Mouse (Mus musculus) embryo, embryonic 11.5 days (tissue): ENCODE measurements at regions not wholly inside any gene's neighbourhood (a gene's known extent, or its start where the extent isn't known, plus 50 kb on each side); places are given as distances from the start of the nearest gene placed in this dataset.

Experiments
- DNase-seq: peaks from one replicate; pipeline ENCODE4 v3.0.0-alpha.2; 2012; ENCODE audit warnings: low read depth, low spot score

DNA sequence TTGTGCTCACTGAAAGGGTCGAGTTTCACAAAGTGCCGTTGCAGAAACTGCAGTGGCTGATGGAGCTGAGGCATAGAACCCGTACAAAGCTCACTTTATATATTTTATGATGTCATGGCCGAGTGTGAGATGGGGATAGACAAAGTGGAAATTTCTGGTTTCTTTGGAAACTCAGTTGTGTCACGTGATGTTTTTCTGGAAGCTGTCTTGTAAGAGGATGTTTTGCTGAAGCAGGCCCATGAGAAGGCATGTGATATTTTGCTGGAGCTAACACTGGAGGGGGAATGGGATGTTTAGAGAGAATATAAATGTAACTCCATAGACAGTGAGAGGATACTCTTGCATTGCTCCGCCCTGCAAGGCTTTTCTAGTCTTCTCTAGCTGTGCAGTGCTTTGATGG is 311.7 kb downstream of the Tmem132b start:
- no peak for DNase-seq

GRCm38 (mm10) chr5:125849722-125850121 is 318.1 kb downstream of the Tmem132b start:
- no peak for DNase-seq

- DNase-seq: no peak
Observed at GRCm38 (mm10) chr5:125876296-125876695, 344.7 kb downstream of the Tmem132b start.

- no peak for DNase-seq
Observed at GRCm38 (mm10) chr5:125888840-125889239, 357.3 kb downstream of the Tmem132b start.

DNA sequence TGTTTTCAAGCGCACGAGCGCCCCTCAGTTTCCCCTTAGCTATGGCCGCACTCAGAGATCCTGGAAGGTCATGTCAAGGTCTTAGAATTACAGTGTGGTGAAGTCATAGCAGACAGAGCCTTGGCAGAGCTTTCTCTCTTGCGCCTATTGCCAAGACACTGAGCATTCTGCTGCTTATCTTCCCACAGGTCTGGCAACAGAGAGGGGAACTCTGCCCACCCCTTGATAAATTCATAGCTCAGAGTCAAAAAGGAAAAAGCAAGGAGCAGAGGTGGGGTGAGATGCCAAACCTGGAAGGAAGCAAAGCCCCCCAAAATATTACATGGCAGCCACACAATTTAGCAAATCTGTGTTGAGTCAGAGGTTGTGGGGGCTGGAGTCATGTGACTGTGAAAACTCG is 362.3 kb downstream of the Tmem132b start:
- no peak for DNase-seq

DNA sequence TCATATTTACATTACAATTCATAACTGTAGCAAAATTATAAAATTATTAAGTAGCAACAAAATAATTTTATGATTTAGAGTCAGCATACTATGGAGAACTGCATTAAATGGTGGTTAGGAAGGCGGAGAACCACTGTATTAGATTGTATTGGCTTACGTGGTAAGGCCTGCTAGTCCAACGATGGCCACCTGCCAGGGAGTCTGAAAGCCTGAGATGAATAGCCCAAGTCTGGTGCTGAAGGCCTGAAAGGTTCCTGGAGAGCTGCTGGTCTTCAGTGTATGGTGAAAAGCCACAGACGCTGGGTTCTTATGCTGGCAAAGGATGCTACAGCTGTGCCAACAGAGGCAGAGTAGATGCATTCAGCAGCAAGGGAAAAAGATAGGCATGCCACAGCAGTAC is 370.5 kb downstream of the Tmem132b start:
- no peak for DNase-seq

DNA sequence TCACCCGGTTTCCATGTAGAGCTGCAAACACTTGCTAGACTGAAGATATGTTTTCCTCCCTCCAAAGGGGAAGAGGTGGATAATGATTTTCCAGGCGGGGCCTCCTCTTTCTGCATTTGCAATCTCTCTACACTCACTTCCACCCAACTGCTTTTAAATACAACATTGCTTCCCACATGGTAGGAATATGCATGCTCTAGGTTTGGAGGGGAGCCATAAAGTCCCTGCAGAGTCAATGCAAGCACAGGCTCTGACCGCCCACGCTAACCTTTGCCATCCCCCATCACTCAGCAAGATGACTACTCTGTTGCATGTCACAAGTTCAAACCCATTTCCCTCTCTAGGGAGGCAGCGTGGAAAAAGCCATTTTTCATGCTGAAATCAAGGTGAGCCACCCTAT is 372.9 kb downstream of the Tmem132b start:
- DNase-seq: no peak

GRCm38 (mm10) chr5:125907332-125907731 is 375.8 kb downstream of the Tmem132b start:
- no peak for DNase-seq

DNA sequence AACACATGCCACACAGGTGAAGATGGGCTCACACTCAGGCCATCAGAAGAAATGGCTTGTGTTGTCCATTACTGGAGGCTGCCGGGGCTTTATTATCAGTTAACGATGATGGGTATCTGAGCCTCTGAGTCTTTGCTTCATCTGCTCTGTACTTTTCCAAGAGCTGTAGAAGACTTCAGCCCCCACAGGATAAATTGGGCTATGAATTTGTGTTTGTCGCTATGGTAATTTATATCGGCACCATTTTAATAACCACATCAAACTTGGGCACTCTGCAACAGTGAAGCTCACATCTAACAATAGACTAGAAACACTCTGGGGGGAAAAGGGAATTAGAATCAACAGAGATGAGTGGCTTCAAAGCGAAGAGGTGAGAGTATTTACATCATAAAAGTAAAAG is 376.3 kb downstream of the Tmem132b start:
- no peak for DNase-seq

DNA sequence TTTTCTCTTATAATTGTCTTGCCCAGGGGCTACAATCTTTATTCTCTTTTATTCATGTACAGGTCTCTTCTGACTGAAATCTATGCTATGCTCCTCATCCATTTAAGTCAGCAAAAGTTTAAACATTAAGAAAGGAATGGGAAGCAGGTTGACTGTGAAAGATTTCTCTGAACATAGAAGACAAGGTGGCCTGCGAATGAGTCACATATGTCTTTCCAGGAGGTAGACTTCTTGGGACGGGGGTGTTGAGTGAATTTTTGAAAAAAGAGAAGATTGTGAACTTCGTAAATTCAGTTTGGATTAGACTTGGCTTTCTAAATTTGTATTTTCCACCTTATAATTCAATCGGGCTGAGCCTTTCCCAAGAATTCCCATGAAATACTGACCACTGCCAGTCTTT is 384.3 kb downstream of the Tmem132b start:
- no peak for DNase-seq

DNA sequence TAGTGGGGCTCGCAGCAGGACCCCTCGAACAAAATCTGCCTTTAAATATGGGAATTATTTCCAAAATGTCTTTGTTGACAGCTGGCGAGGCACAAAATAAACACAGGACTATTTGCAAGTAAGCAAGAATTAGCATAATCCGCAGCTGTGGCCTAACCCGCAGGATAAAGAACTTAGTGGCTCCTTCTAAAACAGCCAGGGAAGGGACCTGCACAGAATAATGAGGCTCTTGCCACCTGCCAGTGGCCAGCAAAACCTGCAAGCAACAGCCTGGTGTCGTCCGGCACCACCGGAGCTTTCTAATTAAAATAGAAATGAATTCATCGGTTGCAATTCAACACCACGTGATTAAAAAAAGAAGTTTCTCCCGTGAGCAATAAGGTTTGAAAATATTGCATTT is 389.4 kb downstream of the Tmem132b start:
- no peak for DNase-seq

DNA sequence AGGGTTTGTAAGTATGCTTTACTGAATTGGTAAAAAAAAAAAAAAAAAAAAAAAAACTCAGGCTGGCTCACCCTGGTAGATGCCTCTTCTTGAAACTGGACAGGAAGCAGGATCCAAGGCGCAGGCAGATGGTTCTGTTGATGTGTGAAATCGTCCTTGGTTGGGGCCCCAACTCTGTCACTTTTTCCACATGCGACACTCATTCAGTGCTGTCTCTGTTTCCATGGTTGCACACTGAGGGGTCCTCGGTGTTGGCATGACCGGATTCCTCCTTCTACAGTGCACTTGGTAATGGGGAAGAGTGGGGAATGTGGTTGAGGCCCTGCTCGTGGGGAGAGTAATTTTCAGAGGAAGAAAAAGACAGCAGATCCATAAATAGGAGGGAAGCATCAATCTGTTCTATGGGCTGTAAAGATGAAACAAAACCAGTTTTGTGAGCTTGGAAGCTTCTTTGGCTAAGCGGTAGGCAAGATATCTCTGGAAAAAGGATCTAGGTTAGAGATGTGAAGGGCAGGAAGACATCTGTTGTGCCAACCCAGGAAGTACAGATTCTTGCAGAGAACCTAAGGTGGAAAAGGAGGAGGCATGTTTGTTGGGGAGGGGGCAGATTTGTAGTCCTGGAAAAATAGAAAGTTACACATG is 394.4 kb downstream of the Tmem132b start:
- no peak for DNase-seq

- no peak for DNase-seq
Observed at GRCm38 (mm10) chr5:125931502-125931901, 399.9 kb downstream of the Tmem132b start.

DNA sequence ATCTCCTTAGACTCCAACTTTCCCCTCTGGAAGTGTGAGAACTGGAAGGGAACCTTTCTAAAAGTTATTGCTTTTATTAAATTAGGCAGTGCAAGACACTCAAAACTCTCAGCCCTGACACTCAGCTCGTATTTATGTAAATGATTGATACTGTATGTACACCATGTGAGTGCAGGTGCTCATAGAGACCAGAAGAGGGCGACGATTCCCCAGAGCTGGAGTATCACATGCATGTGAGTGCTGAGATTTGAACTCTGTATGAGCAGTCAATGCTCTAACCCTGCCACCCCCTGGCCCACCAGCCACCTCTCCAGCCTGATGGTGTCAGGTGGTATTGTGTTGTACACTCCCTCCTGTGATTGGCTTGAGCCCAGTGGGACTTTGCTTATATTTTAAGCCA is 407.8 kb downstream of the Tmem132b start:
- DNase-seq: no peak

- no peak for DNase-seq
Observed at GRCm38 (mm10) chr5:125946729-125947128, 415.2 kb downstream of the Tmem132b start.

- DNase-seq: no peak
Observed at GRCm38 (mm10) chr5:125951641-125952040, 420.1 kb downstream of the Tmem132b start.

- no peak for DNase-seq
Observed at GRCm38 (mm10) chr5:125964039-125964438, 432.5 kb downstream of the Tmem132b start.

DNA sequence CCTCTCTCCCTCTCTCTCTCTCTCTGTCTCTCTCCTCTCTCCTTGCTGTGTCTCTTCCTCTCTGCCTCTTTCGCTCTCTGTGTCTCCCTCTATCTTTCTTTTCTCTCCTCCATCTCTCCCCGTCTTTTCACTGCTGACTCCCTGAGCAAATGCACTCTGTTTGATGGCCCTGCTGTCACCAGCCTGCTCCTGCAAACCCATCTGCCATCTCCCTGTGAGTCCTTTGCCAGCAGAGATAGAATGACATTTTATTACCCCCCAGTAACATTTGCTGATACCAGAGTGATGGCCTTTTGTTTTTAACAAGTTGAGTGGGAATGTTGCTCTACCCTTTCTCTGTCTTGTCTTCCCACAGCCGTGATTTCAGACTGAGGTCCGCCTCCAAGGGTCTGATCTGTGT is 436.6 kb downstream of the Tmem132b start:
- DNase-seq: no peak

DNA sequence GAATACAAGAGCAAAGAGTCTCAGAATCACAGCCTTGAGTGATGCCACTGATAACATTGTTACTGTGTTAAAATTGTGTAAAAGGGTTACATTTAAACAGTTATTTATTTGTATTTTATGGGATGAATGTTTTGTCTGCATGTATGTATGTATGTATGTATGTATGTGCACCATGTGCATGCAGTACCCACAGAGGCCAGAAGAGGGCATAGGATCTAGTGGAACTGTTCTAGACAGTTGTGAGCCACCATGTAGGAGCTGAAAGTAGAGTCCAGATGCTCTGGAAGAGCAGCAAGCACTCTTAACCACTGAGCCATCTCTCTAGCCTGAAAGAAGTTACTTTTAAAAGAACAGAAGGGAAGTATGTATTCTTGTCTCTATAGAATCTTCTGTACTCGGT is 442.5 kb downstream of the Tmem132b start:
- DNase-seq: no peak

- no peak for DNase-seq
Observed at GRCm38 (mm10) chr5:125979801-125980200, 448.2 kb downstream of the Tmem132b start.

DNA sequence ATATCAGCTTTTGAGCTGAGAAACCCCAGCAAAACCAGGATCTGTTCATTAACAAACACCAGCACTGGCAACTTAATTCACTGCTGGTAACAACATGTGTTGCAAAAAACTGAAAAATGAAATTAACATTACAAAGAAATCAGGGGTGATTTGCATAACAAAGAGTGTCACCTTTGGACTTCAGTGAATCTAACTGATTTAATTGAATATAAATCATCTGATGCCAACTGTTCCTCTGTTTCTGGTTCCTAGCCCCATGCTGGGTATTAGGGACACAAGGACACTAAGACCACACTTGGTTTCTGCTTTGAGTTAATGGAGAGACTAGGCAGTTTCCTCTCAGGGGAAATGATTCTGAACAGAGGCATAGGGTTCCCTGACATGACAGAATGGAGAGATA is 453.8 kb downstream of the Tmem132b start:
- no peak for DNase-seq

DNA sequence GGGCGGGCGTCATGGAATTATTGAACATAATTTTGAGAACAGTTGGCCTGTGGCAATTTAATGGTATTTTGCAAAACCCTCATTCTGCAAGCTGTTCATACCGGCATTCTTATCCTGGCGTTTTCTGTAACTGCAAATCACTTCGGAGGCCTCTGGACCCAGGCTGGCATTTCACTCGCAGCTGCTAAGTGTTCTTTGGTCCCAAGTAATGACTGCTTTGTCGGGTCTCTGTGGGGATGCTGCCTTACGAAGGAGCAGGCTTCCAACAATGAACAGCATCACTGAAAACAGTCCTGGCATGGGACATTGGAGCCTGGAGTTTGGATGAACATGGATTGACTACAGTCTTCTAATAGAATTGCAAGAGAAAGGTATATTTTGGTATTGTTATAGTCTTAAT is 465.6 kb downstream of the Tmem132b start:
- DNase-seq: no peak

- no peak for DNase-seq
Observed at GRCm38 (mm10) chr5:126007871-126008270, 476.3 kb downstream of the Tmem132b start.

GRCm38 (mm10) chr5:126008321-126008720 is 476.7 kb downstream of the Tmem132b start:
- DNase-seq: no peak
